Mouse (Mus musculus) liver, embryonic 14.5 days (tissue): ENCODE measurements around the gene Tor4a. TPM values are rescaled to one million over a fixed set of nuclear protein-coding genes. Genes with fewer than 3 reads are reported as not detected.

ENCODE experiments used
- ATAC-seq: fragments of 200-750 bp; cut with Nextera tagmentation; 2 replicates; pipeline ENCODE4 v1.8.0; 2017; ENCODE audit warnings: moderate number of reproducible peaks, mild to moderate bottlenecking, moderate library complexity; ENCODE audit not compliant: insufficient read depth
- DNase-seq, 3 experiments: peaks; one replicate each; pipeline ENCODE4 v3.0.0-alpha.2; 2012 to 2013; ENCODE audit warnings: low read depth in 3 of 3, low spot score in 3 of 3
- H3K27ac ChIP-seq: fragments of 300-500 bp; sonication (generic); 2 replicates; pipeline ENCODE4 v1.5.1; 2014; ENCODE audit warnings: moderate library complexity, mild to moderate bottlenecking, control low read depth, inconsistent platforms
- H3K27me3 ChIP-seq: fragments of 300-500 bp; sonication (generic); 2 replicates; pipeline ENCODE4 v1.6.1; 2014; ENCODE audit warnings: mild to moderate bottlenecking, low read length, moderate library complexity; ENCODE audit not compliant: control insufficient read depth, insufficient read depth
- H3K36me3 ChIP-seq: fragments of 300-500 bp; sonication (generic); replicated peaks from 2 replicates; pipeline ENCODE4 v1.6.1; 2014; ENCODE audit warnings: low read depth; ENCODE audit not compliant: control insufficient read depth, insufficient read depth
- H3K4me1 ChIP-seq, 2 experiments: fragments of 200-500 bp in 1 of 2; fragments of 300-500 bp in 1 of 2; sonication (generic) in 1 of 2; replicated peaks; 2 replicates each; pipeline ENCODE4 v1.6.1; 2012 to 2014; ENCODE audit warnings: antibody characterized with exemption in 1 of 2, inconsistent platforms in 1 of 2, low read length in 1 of 2; ENCODE audit not compliant: control insufficient read depth in 2 of 2, insufficient read depth in 2 of 2
- H3K4me2 ChIP-seq: fragments of 300-500 bp; sonication (generic); 2 replicates; pipeline ENCODE4 v1.6.1; 2014; ENCODE audit warnings: low read depth, mild to moderate bottlenecking, control low read depth, moderate library complexity
- H3K4me3 ChIP-seq, 2 experiments: fragments of 200-500 bp in 1 of 2; fragments of 300-500 bp in 1 of 2; sonication (generic) in 1 of 2; 2 replicates each; pipeline ENCODE4 v1.5.1; 2012 to 2014; ENCODE audit warnings: low read depth in 2 of 2, low read length in 2 of 2, mild to moderate bottlenecking in 2 of 2, control low read depth in 1 of 2, inconsistent platforms in 1 of 2, moderate library complexity in 1 of 2; ENCODE audit not compliant: insufficient read depth in 1 of 2
- H3K9ac ChIP-seq: fragments of 300-500 bp; sonication (generic); replicated peaks from 2 replicates; pipeline ENCODE4 v1.6.1; 2014; ENCODE audit warnings: mild to moderate bottlenecking, control low read depth, moderate library complexity
- H3K9me3 ChIP-seq: fragments of 300-500 bp; sonication (generic); 2 replicates; pipeline ENCODE4 v1.6.1; 2016; ENCODE audit warnings: low read length, mixed read lengths; ENCODE audit not compliant: control insufficient read depth
- CTCF ChIP-seq: IDR thresholded peaks from 2 replicates; pipeline ENCODE4 v1.5.1; 2016; ENCODE audit warnings: antibody characterized with exemption, low read depth, control low read depth
- EP300 ChIP-seq: IDR thresholded peaks from 2 replicates; pipeline ENCODE4 v1.6.1; 2016; ENCODE audit warnings: antibody characterized with exemption, low read depth
- WGBS: fragments of 180-500 bp; shearing (Covaris S2); extraction: QIAGEN DNeasy Blood & Tissue Kit; methylation state at CpG from one replicate; pipeline ENCODE4 v1.1.7; 2014; ENCODE audit not compliant: insufficient replicate concordance; 5-methylcytosine and 5-hydroxymethylcytosine counted together
- polyA plus RNA-seq, 2 experiments: library from polyadenylated mRNA; depleted of rRNA in 1 of 2; stranded (reverse) in 1 of 2; unstranded in 1 of 2; fragments of >200 nt; fragmentation: Nextera tagmentation in 1 of 2; extraction: Ambion mirVana in 1 of 2; gene quantifications; 2 replicates each; pipeline versions ENCODE4 v1.2.1 to v1.2.3; 2012 to 2014

The Tor4a gene
- polyA plus RNA-seq, 2 experiments = 3.7 to 4.9 TPM

- TF ChIP-seq CTCF (no peak), EP300 (no peak)
- Histone ChIP-seq H3K9ac (no peak overlapping the region), H3K4me2 (no peak overlapping the region), H3K4me1 (peaks cover 27 to 39% of the 10 kb centered on the region in 2 experiments), H3K4me3 (no peak overlapping the region), H3K36me3 (no peaks in the 10 kb centered on the region), H3K9me3 (no peaks in the 10 kb centered on the region), H3K27me3 (peaks cover 7% of the 10 kb centered on the region; the same call in 1 of the 2 replicates), H3K27ac (no peak overlapping the region)
- 50% methylated on average over 6 of the region's 6 CpGs for WGBS
- no peak for ATAC-seq
- no peak for DNase-seq
These were observed 20.1 kb downstream of the Tor4a start for GRCm38 (mm10) chr2:25176573-25176972.

GRCm38 (mm10) chr2:25175690-25176078 lies 21.0 kb downstream of the Tor4a start:
- H3K4me1 ChIP-seq = peaks cover 27 to 37% of the 10 kb centered on the region in 2 experiments
- 55% methylated on average over 4 of the region's 4 CpGs for WGBS

GRCm38 (mm10) chr2:25174866-25175689 lies 21.6 kb downstream of the Tor4a start:
- Histone ChIP-seq H3K27me3 (0 out of 2 replicates have a peak, but pooled peaks cover under 1% of the 10 kb centered on the region), H3K27ac (no peak overlapping the region), H3K4me2 (peak overlapping the region; percentile 23), H3K4me1 (peaks cover 27 to 37% of the 10 kb centered on the region in 2 experiments), H3K36me3 (no peaks in the 10 kb centered on the region), H3K9ac (peak overlapping the region; percentile 27; the same call in 1 of the 2 replicates), H3K9me3 (no peaks in the 10 kb centered on the region), H3K4me3 (no peak overlapping the region)
- peak; percentile 40 for ATAC-seq
- TF ChIP-seq EP300 = 0 out of 2 replicates have a peak, but pooled peaks have one; percentile 27
- TF ChIP-seq CTCF = no peak
- 37% methylated on average over 7 of the region's 7 CpGs for WGBS
- no peak for DNase-seq

More at GRCm38 (mm10) chr2:25175690-25176078, 21.0 kb downstream of the Tor4a start:
- H3K27ac ChIP-seq = no peak overlapping the region
- H3K9ac ChIP-seq = no peak overlapping the region
- peaks cover 4% of the 10 kb centered on the region; the same call in 1 of the 2 replicates for H3K27me3 ChIP-seq
- no peak overlapping the region for H3K4me3 ChIP-seq
- DNase-seq (no peak), ATAC-seq (no peak)
- no peak overlapping the region for H3K4me2 ChIP-seq
- H3K9me3 ChIP-seq = no peaks in the 10 kb centered on the region
- no peaks in the 10 kb centered on the region for H3K36me3 ChIP-seq
- TF ChIP-seq EP300 = no peak
- TF ChIP-seq CTCF = no peak

GRCm38 (mm10) chr2:25173821-25174220 lies 22.9 kb downstream of the Tor4a start:
- DNase-seq = no peak
- ATAC-seq = no peak
- 84% methylated on average over 4 of the region's 4 CpGs for WGBS
- peaks cover 27 to 42% of the 10 kb centered on the region in 2 experiments for H3K4me1 ChIP-seq
- H3K9ac ChIP-seq = no peak overlapping the region
- H3K27ac ChIP-seq = no peak overlapping the region
- no peak overlapping the region for H3K4me3 ChIP-seq
- no peaks in the 10 kb centered on the region for H3K36me3 ChIP-seq
- H3K9me3 ChIP-seq = no peaks in the 10 kb centered on the region
- no peak overlapping the region for H3K4me2 ChIP-seq
- TF ChIP-seq EP300 = no peak
- TF ChIP-seq CTCF = no peak
- no peaks in the 10 kb centered on the region for H3K27me3 ChIP-seq

GRCm38 (mm10) chr2:25172629-25173028 lies 24.1 kb downstream of the Tor4a start:
- H3K4me1 ChIP-seq = peaks cover 29 to 42% of the 10 kb centered on the region in 2 experiments
- 32% methylated on average over 8 of the region's 8 CpGs for WGBS
- ATAC-seq = no peak

More at GRCm38 (mm10) chr2:25172629-25173028, 24.1 kb downstream of the Tor4a start:
- H3K4me3 ChIP-seq = no peak overlapping the region
- H3K27me3 ChIP-seq = no peaks in the 10 kb centered on the region
- no peak overlapping the region for H3K27ac ChIP-seq
- TF ChIP-seq CTCF (no peak), EP300 (no peak)
- no peak for DNase-seq
- no peak overlapping the region for H3K9ac ChIP-seq
- no peak overlapping the region for H3K4me2 ChIP-seq
- no peaks in the 10 kb centered on the region for H3K36me3 ChIP-seq
- H3K9me3 ChIP-seq = no peaks in the 10 kb centered on the region
